Mouse (Mus musculus): ENCODE results near the gene Cenpb.

Cenpb gene

DNA sequence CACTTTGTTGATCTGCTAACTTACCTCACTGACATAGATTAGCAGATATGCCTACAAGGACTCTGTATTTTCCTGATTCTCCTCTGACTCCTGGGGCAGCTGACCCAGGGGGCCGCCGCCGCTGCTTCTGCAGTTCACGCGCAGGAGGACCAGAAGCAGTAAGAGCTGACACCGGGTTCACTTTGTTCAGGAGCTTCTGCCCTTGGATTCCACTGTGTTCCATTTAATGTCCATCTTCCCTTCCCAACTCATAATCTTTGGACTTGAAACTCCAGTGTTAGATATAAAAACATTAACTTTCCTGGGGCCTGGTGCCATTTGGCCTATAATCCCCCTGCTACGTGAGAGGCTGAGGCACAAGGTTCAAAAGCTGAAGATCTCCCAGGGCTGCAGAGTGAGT is 15.9 kb downstream of the Cenpb start:
- no peak for DNase-seq

DNA sequence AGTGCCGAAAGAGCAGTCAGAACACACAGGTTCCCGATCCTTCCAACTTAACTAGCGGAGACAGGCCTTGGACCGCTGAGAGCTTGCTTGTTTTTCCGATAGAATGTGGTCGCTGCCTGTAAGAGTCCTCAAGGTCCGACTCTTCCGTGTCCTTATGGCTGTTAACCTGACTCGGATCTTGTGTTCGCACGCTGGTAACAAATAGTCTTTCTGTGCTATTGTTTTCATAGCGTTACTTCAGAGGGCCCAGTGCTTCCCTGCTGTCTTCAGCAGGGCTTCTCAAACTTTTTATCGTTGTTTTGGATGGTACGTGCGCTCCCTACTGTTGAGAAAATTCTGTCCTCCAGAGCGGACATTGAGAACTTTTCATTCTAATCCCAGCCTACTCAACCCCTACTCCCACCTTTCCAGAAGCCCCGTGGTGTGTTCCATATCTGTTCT is 19.2 kb downstream of the Cenpb start:
- peak in 1 of 2 experiments; percentile 29 for DNase-seq

GRCm38 (mm10) chr2:131159938-131160581 is 19.8 kb downstream of the Cenpb start, which contains the start of gene 1700037H04Rik:
Gene 1700037H04Rik, minus strand, starts transcription at chr2:131160081.
- peak; percentile 92 to 94 for DNase-seq

DNA sequence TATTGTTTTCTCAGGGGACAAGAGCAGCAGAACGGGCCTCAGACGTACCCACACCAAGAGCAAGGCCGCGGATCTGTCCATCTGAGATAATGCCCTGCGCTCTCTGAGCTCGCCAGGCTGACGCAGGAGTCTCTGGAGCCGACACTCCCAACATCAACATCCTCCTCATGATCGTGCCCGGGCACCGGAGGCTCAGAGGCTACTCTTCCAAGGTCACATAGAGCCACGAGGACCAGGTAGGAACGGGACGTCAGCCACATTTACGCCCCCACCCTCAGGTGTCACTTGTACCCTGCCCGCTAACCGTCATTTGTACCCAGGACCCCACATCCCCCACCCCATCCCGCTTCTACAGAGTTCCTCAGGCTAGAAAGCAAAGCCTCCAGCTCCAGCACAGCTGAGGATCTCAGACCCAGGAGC is 20.4 kb downstream of the Cenpb start:
- DNase-seq: no peak

- DNase-seq: no peak
Measured at GRCm38 (mm10) chr2:131156987-131157386, 22.9 kb downstream of the Cenpb start.

DNA sequence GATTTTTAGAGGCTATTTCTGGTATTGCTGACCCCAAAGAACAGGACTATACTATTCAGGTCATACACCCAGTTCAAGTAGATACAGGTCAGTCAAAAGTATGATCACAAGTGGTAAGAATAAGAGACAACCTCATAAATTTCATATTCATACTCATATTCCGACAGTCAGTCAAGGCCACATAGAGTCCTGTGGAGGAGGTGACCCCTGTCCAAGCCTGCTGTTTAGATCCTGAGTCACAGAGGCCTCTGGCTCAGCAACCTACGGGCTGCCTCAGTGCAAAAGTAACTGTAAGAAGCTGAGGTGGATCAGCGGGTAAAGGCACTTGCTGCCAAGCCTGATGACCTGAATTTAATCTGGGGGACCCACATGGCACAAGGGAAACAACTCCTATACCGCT is 25.8 kb downstream of the Cenpb start:
- no peak for DNase-seq

DNA sequence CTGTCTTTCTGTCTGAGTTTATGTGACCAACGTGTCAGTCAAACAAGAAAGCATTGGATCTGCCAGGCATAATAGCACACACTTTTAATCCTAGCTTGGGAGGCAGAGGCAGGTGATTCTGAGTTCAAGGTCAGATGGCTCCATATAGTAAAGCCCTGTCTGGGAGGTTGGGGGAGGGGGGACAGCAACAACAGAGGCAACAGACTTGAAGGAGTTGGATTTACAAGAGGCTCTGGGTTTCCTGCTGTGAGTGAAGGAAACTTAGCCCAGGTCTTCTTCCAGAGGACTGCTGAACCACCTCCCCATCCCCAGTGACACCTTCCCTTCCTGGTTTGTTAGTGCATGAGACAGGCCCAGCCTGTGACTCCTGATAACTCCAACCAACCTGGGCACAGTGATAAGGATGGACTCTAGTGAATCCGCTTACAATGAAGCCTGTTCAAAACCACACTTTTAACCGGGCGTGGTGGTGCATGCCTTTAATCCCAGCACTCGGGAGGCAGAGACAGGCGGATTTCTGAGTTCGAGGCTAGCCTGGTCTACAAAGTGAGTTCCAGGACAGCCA is 27.6 kb downstream of the Cenpb start:
- no peak for DNase-seq

DNA sequence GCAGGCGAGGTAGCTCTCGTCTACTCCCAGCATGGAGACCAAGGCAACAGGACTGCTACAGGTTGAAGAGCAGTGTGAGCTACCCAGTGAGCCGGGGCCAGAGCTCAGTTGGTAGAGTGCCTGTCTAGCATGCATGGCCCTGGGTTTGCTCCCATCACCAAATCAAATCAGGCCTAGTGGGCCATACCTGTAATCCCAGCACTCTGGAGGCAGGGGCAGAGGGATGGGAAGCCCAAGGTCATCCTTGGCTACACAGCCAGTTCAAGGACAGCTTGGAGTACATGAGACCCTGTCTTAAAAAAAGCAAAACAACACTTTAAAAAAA is 30.7 kb downstream of the Cenpb start:
- no peak for DNase-seq

GRCm38 (mm10) chr2:131148353-131149253 is 31.3 kb downstream of the Cenpb start:
- no peak for DNase-seq

DNA sequence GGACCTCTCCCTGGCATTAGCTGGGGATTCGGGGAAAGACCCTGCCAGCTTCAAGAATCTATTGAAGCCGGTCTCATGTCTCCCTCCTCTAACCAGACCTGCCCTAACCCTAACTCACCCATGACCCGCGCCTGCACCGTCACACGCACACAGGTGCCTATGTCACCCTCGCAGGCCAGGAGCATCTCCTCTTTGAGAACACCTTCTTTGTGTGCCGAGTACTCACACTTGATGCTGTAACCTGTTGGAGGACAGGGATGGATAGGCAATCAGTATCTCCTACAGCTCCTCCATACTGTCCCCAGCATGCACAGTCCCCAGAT is 32.9 kb downstream of the Cenpb start:
- DNase-seq: no peak

- no peak for DNase-seq
Measured at GRCm38 (mm10) chr2:131146193-131147042, 33.4 kb downstream of the Cenpb start.

GRCm38 (mm10) chr2:131145536-131145935 is 34.3 kb downstream of the Cenpb start:
- no peak for DNase-seq

GRCm38 (mm10) chr2:131145121-131145520 is 34.7 kb downstream of the Cenpb start:
- DNase-seq: no peak

DNA sequence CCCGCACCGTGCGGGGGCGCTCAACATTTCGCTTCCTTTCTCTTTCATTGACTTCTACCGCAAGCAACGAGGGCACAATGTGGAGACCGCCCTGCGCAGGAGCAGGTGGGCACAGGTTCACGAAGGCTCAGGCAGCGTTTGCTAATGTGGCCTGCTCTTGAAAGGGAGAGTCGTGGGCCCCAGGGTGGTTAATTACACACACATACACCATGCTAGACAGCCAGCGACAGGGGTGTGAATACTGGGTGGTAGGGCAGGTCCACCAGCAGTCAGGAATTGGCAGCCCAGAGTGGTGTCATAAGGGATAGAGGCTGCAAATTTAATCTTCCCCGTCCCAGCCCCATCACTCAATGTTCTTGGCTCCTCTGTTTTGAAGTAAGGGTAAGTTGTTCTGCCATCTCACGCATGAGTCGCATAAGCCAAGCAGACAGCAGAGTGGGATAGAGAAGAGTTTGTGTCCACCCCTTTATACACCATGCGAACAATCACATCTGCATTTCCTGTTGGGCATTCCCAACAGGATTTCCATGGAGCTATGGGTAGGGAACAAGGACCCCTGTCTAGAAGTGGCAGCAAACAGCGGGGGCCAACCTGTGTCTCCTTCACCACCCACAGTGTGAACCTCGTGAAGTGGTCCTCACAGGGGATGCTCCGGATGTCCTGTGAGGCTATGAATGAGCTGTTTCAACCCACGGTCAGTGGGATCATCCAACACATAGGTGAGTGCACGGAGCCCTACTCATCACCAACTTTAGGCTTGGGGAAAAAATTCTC is 36.7 kb downstream of the Cenpb start:
- no peak for DNase-seq

DNA sequence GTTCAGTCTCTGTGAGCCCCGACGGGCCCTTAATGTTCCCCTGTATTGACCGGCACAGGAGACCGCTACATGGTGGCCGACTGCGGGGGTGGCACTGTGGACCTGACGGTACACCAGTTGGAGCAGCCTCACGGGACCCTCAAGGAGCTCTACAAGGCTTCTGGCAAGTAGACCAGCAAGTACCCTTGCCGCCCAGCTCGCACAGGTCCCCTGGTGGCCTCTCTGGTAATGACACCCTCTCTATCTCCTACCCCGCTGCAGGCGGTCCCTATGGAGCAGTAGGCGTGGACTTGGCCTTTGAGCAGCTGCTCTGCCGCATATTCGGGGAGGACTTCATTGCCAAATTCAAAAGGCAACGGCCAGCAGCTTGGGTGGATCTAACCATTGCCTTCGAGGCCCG is 37.3 kb downstream of the Cenpb start:
- peak; percentile 21 to 50 for DNase-seq

DNA sequence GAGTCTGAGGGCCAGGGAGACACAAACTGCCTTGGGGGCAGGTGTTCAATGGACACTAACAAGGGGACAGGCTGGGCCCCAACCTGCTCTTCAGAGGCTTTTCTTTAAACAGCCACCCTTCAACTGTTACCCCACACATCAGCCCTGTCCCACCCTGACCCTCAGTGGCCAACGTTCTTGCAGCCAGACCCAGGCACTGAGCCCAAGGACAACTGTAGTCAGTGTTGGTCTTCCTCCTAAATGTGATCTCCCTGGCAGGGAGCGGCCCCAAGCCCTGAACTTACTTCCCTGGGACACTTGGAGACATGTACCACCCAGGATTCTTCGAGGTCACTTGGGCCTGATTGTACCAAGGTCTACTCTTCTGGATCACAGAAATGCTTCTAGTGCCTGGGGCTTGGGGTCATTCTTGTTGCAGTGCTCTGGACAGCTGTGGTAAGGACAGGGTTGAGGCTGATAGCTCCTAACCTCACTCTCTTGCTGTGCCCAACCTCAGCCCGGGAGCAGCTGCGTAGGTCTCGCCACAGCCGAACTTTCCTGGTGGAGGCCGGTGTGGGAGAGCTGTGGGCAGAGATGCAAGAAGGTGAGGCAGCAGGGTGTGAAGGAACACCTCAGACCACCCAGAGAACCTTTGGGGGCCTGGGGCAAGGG is 38.4 kb downstream of the Cenpb start:
- DNase-seq: no peak

- DNase-seq: no peak
Measured at GRCm38 (mm10) chr2:131140533-131140905, 39.3 kb downstream of the Cenpb start.

DNA sequence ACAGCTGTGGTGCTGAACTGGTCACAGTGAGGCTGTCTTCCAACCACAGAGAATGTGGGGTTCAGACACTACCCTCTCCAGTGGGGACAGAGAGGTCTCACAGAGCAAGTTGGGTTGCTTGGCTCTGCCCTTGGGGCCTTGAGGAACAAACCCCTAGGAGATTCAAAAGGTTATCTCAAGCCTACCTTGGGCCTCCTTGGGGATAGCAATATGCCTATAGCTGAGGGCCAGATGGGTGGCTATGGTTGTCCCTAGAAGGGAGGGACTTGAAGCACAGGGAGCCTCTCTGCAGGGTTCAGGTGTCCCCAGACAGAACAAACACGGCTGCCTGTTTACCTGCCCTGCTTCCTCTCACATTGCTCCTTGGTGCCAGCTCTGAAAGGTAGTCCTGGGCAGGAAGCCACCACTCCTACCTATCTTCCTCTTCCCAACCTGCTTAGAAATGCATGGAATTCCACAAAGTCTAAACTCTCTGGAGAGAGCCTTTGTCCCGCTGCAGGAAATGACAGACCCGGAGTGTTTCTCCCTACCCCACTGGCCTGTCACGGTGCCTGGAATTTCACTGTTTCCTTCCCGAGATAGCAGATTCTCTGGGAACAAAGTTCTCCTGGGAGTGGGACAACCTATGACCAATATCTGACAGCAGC is 39.9 kb downstream of the Cenpb start:
- DNase-seq: no peak

DNA sequence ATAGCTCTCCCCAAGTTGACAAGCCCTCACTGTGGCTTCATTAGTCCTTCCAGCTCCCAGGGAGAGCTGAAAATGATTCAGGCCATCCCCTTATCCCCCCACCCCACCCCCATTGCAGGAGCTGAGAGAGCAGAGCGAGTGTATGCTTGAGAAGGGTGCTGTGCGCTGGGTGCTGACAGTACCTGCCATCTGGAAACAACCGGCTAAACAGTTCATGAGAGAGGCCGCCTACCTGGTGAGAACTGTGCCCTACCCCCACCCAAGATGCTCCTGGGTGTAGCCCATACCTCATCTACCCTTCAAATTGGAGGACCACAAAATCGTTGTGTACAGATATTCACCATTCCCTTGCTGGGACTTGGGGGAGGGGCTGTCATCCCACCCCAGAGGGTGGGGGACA is 40.6 kb downstream of the Cenpb start:
- no peak for DNase-seq

DNA sequence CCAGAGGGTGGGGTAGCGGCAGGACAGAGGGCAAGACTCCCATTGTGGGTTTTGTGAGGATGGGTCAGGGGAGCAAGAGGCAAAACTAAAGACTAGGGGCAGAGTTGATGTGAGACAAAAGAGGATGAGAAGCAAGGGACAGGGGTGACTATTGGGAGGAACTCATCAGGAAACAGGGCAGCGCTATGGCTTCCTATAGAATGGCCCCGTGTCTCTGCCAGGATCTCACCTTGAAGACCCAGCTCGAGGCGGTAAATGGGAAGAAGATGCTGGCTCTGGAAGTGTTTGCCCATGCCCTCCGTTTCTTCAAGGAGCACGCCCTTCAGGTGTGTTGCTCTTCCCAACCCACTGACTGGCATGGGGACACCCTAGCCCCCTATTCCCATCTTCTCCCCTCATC is 41.1 kb downstream of the Cenpb start:
- no peak for DNase-seq

DNA sequence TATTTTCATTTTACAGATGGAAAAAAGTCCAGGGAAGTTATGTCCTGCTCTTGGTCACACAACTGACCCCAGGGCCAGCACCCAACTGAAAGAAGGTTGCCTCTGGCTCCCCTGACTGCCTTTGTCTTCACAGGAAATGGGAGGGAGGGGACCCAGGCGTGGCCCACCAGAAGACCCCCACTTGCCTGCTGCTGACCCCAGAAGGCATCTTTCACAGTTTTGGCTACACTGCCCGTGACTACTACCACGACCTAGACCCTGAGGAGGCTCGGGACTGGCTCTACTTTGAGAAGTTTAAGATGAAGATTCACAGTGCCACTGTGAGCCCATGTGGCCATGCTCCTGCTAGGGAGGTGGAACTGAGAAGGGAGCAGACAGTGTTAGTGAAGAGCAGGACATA is 41.6 kb downstream of the Cenpb start:
- no peak for DNase-seq

Data from spleen, adult 18-20 months (tissue).